Mouse (Mus musculus) heart, postnatal 0 days (tissue): Measurements from ENCODE around the gene Zfp652. TPM values are rescaled to one million over a fixed set of nuclear protein-coding genes. Genes with fewer than 3 reads are reported as not detected.

Experiments used
- ATAC-seq: fragments of 200-750 bp; cut with Nextera tagmentation; 2 replicates; pipeline ENCODE4 v1.8.0; 2017; ENCODE audit warnings: low read depth, moderate number of reproducible peaks, moderate library complexity; ENCODE audit not compliant: insufficient read depth
- DNase-seq: peaks from one replicate; pipeline ENCODE4 v3.0.0-alpha.2; 2016; ENCODE audit warnings: low spot score
- H3K27ac ChIP-seq: fragments of 300-500 bp; sonication (generic); 2 replicates; pipeline ENCODE4 v1.5.1; 2014; ENCODE audit warnings: low read depth, mild to moderate bottlenecking
- H3K27me3 ChIP-seq: fragments of 300-500 bp; sonication (generic); 2 replicates; pipeline ENCODE4 v1.6.1; 2014; ENCODE audit warnings: low read length, mixed read lengths; ENCODE audit not compliant: control insufficient read depth, insufficient read depth
- H3K36me3 ChIP-seq: fragments of 300-500 bp; sonication (generic); replicated peaks from 2 replicates; pipeline ENCODE4 v1.6.1; 2014; ENCODE audit warnings: low read length, mixed read lengths; ENCODE audit not compliant: control insufficient read depth, insufficient read depth
- H3K4me1 ChIP-seq: fragments of 300-500 bp; sonication (generic); 2 replicates; pipeline ENCODE4 v1.6.1; 2014; ENCODE audit warnings: antibody characterized with exemption; ENCODE audit not compliant: control insufficient read depth, insufficient read depth
- H3K4me2 ChIP-seq: fragments of 300-500 bp; sonication (generic); 2 replicates; pipeline ENCODE4 v1.6.1; 2014; ENCODE audit warnings: low read depth, mild to moderate bottlenecking, low read length, moderate library complexity
- H3K4me3 ChIP-seq: fragments of 300-500 bp; sonication (generic); 2 replicates; pipeline ENCODE4 v1.5.1; 2014; ENCODE audit warnings: low read depth, low read length
- H3K9ac ChIP-seq: fragments of 300-500 bp; sonication (generic); replicated peaks from 2 replicates; pipeline ENCODE4 v1.6.1; 2014; ENCODE audit warnings: low read depth, low read length, mixed read lengths
- H3K9me3 ChIP-seq: fragments of 300-500 bp; sonication (generic); replicated peaks from 2 replicates; pipeline ENCODE4 v1.6.1; 2016; ENCODE audit warnings: low read length; ENCODE audit not compliant: control insufficient read depth
- CTCF ChIP-seq: IDR thresholded peaks from 2 replicates; pipeline ENCODE4 v1.5.1; 2016; ENCODE audit warnings: antibody characterized with exemption, control low read depth, low read depth
- EP300 ChIP-seq: IDR thresholded peaks from 2 replicates; pipeline ENCODE4 v1.6.1; 2016; ENCODE audit warnings: antibody characterized with exemption, low read depth
- WGBS: fragments of 180-500 bp; shearing (Covaris S2); extraction: QIAGEN DNeasy Blood & Tissue Kit; methylation state at CpG from one replicate; pipeline ENCODE4 v1.1.7; 2014; 5-methylcytosine and 5-hydroxymethylcytosine counted together
- polyA plus RNA-seq: library from polyadenylated mRNA; unstranded; fragments of >200 nt; fragmentation: Nextera tagmentation; extraction: Ambion mirVana; gene quantifications from 2 replicates; pipeline ENCODE4 v1.2.1, GENCODE M21; 2015
- total RNA-seq: library from RNA; depleted of rRNA; stranded (reverse); fragments of >200 nt; gene quantifications from 2 replicates; pipeline ENCODE4 v1.2.3, GENCODE M21; 2014; ENCODE audit warnings: low replicate concordance

Gene Zfp652
- total and polyA plus RNA-seq, 2 experiments from 2014 or later: 9.9 to 13.6 TPM

DNA sequence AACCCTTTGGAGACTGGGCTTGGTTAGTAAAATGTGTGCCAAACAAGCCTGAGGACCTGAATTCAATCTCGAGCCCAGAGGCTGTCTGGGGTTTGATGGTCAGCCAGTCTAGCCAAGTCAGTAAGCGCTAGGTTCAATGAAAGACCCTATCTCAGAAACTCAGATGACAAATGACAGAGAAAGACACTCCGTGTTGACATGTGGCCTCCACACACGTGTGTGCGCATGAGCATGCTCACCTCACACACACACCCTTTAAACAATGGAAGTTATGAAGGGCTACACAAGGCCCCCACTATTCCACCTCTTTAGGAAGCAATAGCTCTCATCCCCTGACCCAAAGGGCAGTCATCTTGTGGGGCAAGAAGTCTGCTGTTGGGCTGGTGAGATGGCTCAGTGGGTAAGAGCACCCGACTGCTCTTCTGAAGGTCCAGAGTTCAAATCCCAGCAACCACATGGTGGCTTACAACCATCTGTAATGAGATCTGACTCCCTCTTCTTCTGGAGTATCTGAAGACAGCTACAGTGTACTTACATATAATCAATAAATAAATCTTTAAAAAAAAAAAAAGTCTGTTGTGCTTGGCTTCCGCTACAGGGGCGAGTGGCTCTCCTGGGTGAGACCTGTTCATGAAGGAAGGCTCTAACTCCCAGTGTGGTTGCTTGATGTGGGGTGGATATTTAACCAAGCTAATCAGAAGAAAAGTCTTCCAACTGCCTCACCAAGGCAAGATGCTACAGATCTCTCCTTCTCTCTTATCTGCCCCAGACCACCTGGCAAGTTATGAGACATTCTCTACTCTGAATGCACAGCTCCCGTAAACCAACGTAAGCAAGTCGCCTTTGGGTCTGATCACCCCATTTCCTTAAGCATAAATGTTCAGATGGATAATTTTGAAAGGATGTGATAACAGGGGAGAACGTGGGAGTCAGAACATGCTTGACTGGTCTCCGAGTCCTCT lies 11.4 kb upstream of the Zfp652 start:
- Histone ChIP-seq H3K4me3 (no peak overlapping the region), H3K27ac (no peak overlapping the region), H3K9me3 (no peaks in the 10 kb centered on the region), H3K36me3 (no peaks in the 10 kb centered on the region), H3K4me1 (no peaks in the 10 kb centered on the region), H3K9ac (no peak overlapping the region), H3K27me3 (no peaks in the 10 kb centered on the region), H3K4me2 (no peak overlapping the region)
- DNase-seq: no peak
- 80% methylated on average over 13 of the region's 13 CpGs for WGBS
- no peak for TF ChIP-seq CTCF
- TF ChIP-seq EP300: no peak
- no peak for ATAC-seq

DNA sequence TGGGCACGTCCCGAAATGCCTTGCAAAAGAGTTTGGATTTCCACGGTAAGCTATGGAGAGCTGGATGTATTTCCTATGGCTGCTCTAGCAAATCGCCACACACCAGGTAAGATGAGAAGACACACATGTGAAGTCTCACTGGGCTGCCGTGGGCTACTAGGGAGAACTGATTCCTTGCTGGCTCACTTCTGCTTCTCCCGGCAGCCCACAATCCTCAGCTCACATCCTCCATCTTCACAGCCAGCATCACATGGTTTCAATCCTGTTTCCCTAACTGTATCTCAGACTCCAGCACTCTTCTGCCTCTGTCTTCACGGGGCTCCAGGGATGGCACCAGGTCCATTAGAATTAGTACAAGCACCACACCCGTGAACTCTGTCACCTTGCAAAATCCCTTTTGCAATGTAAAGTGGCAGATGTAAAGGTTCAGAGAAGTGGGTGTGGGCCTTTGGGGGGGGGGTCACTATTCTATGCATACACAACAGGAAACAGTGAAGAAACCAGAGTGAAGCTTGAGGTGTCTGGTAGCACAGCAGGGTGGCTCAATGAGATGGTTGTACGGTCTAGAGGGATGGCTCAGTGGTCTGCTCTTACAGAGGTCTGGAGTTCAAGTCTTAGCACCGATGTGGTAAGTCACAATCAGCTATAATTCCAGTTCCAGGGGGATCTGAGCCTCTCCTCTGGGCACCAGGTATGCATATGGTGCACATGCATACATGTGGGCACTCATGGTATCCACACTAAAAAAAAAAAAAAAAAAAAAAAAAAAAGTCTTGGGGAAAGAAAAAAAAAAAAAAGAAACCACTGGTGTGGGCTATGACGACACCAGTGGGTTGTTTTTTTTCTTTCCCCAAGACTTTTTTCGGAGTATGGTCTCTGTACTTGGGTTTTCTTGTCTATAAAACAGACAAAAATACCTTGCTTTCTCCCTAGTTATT lies 8.2 kb upstream of the Zfp652 start:
- H3K27me3 ChIP-seq: no peaks in the 10 kb centered on the region
- no peak overlapping the region for H3K9ac ChIP-seq
- H3K4me1 ChIP-seq: no peaks in the 10 kb centered on the region
- ATAC-seq: no peak
- no peak for DNase-seq
- no peaks in the 10 kb centered on the region for H3K9me3 ChIP-seq
- H3K36me3 ChIP-seq: no peaks in the 10 kb centered on the region
- H3K27ac ChIP-seq: no peak overlapping the region
- no peak for TF ChIP-seq CTCF
- no peak for TF ChIP-seq EP300
- H3K4me2 ChIP-seq: no peak overlapping the region
- no peak overlapping the region for H3K4me3 ChIP-seq
- 77% methylated on average over 12 of the region's 12 CpGs for WGBS

- Histone ChIP-seq H3K9ac (no peak overlapping the region), H3K9me3 (no peaks in the 10 kb centered on the region), H3K4me2 (no peak overlapping the region), H3K27me3 (no peaks in the 10 kb centered on the region), H3K36me3 (no peaks in the 10 kb centered on the region), H3K4me3 (no peak overlapping the region), H3K27ac (no peak overlapping the region), H3K4me1 (no peaks in the 10 kb centered on the region)
- ATAC-seq (no peak), DNase-seq (no peak)
- WGBS: 45% methylated on average over 4 of the region's 4 CpGs
- TF ChIP-seq CTCF: no peak
- TF ChIP-seq EP300: no peak
Observed at GRCm38 (mm10) chr11:95704970-95705330, 7.5 kb upstream of the Zfp652 start.

DNA sequence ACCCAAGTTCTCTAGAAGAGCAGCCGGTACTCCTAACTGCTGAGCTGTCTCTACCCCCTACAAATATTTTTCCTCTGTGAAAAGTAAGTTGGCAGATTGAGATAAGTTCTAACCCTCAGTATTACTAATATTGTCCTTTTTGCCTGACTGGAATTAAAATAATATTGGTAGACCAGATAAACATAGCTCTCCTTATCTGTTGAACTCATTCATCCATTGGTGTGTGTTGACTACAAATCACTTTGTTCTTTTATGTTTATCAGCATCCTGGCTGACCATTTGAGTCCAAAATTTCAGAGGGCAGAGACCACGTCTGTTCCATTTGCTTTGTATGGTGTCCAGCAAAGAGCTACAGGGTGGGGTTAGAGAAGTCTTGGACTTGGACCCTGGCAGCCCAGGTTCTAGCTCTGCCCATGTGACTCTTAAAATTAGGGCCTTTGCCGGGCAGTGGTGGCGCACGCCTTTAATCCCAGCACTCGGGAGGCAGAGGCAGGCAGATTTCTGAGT lies 2.9 kb upstream of the Zfp652 start:
- Histone ChIP-seq H3K4me2 (no peak overlapping the region), H3K4me3 (no peak overlapping the region), H3K9me3 (no peaks in the 10 kb centered on the region), H3K27me3 (no peaks in the 10 kb centered on the region), H3K27ac (no peak overlapping the region), H3K9ac (no peak overlapping the region), H3K4me1 (peaks cover 10% of the 10 kb centered on the region), H3K36me3 (no peaks in the 10 kb centered on the region)
- ATAC-seq (no peak), DNase-seq (no peak)
- 86% methylated on average over 6 of the region's 6 CpGs for WGBS
- TF ChIP-seq EP300 (no peak), CTCF (no peak)

GRCm38 (mm10) chr11:95710478-95710877 lies 2.0 kb upstream of the Zfp652 start:
- no peaks in the 10 kb centered on the region for H3K27me3 ChIP-seq
- H3K27ac ChIP-seq: no peak overlapping the region
- DNase-seq (no peak), ATAC-seq (no peak)
- WGBS: 76% methylated on average over 7 of the region's 7 CpGs
- no peak overlapping the region for H3K4me2 ChIP-seq
- peaks cover 15% of the 10 kb centered on the region for H3K4me1 ChIP-seq
- H3K4me3 ChIP-seq: no peak overlapping the region
- no peak overlapping the region for H3K9ac ChIP-seq
- no peaks in the 10 kb centered on the region for H3K9me3 ChIP-seq
- H3K36me3 ChIP-seq: no peaks in the 10 kb centered on the region
- TF ChIP-seq EP300: no peak
- no peak for TF ChIP-seq CTCF
